Mouse (Mus musculus): ENCODE results near the gene Cyp2d26. TPM values are rescaled to one million over a fixed set of nuclear protein-coding genes. Genes with fewer than 3 reads are reported as not detected.
"Not testable (repeated sequence)": the region's sequence is repeated elsewhere in the genome, so short reads cannot be mapped to it uniquely, and the experiment has no call there.

The Cyp2d26 gene
- under 1 TPM in 1 of 2 experiments, not detected in 1; 0.21 TPM for polyA plus RNA-seq (2017; shearing (Covaris generic))

GRCm38 (mm10) chr15:82794277-82794676 lies at the start of gene Cyp2d26:
Cyp2d26 (minus strand) TSS chr15:82794294.
- no peak for ATAC-seq

- no peak for ATAC-seq
These were observed 45.1 kb upstream of the Cyp2d26 start for GRCm38 (mm10) chr15:82839146-82839545.

- ATAC-seq: no peak
These were observed 35.8 kb upstream of the Cyp2d26 start for GRCm38 (mm10) chr15:82829917-82830316.

- ATAC-seq: no peak
These were observed 31.8 kb upstream of the Cyp2d26 start for GRCm38 (mm10) chr15:82825866-82826265.

GRCm38 (mm10) chr15:82822347-82822746 lies 28.3 kb upstream of the Cyp2d26 start:
- ATAC-seq: no peak

GRCm38 (mm10) chr15:82821657-82822056 lies 27.6 kb upstream of the Cyp2d26 start:
- no peak for ATAC-seq

- ATAC-seq: no peak
These were observed 21.2 kb upstream of the Cyp2d26 start for GRCm38 (mm10) chr15:82815296-82815695.

GRCm38 (mm10) chr15:82814806-82815205 lies 20.7 kb upstream of the Cyp2d26 start:
- no peak for ATAC-seq

GRCm38 (mm10) chr15:82814321-82814720 lies 20.2 kb upstream of the Cyp2d26 start:
- no peak for ATAC-seq

- no peak for ATAC-seq
These were observed 16.5 kb upstream of the Cyp2d26 start for GRCm38 (mm10) chr15:82810556-82810955.

- ATAC-seq: no peak
These were observed 15.4 kb upstream of the Cyp2d26 start for GRCm38 (mm10) chr15:82809511-82809910.

GRCm38 (mm10) chr15:82806969-82807763 lies 13.1 kb upstream of the Cyp2d26 start:
- ATAC-seq: no peak

- no peak for ATAC-seq
These were observed 10.9 kb upstream of the Cyp2d26 start for GRCm38 (mm10) chr15:82804708-82805639.

GRCm38 (mm10) chr15:82795936-82796440 lies 1.9 kb upstream of the Cyp2d26 start:
- ATAC-seq: no peak

- no peak for ATAC-seq
These were observed 226 bp downstream of the Cyp2d26 start for GRCm38 (mm10) chr15:82793868-82794267.

- ATAC-seq: no peak
These were observed 640 bp downstream of the Cyp2d26 start for GRCm38 (mm10) chr15:82793454-82793853.

- no peak for ATAC-seq
These were observed 1.5 kb downstream of the Cyp2d26 start for GRCm38 (mm10) chr15:82792566-82792965.

GRCm38 (mm10) chr15:82784581-82784980 lies 9.5 kb downstream of the Cyp2d26 start:
- ATAC-seq: no peak

- no peak for ATAC-seq
These were observed 10.3 kb downstream of the Cyp2d26 start for GRCm38 (mm10) chr15:82783800-82784199.

GRCm38 (mm10) chr15:82777856-82778255 lies 16.2 kb downstream of the Cyp2d26 start:
- not testable (repeated sequence) for ATAC-seq

- ATAC-seq: no peak
These were observed 28.2 kb downstream of the Cyp2d26 start for GRCm38 (mm10) chr15:82765943-82766342.

- no peak for ATAC-seq
These were observed 29.2 kb downstream of the Cyp2d26 start for GRCm38 (mm10) chr15:82764881-82765280.
